Mouse (Mus musculus) heart, postnatal 36 days (tissue): ENCODE results near the gene Xdh. TPM values are rescaled to one million over a fixed set of nuclear protein-coding genes. Genes with fewer than 3 reads are reported as not detected.

ENCODE experiments used
- DNase-seq, 2 experiments: peaks; one replicate each; pipeline ENCODE4 v3.0.0; 2021 to 2022
- intact Hi-C: fragments of 180-260 bp; cut with DNase I; formaldehyde crosslinking; loops from one replicate; pipeline ENCODE4 v1.15.1; 2025
- total RNA-seq, 2 experiments: library from RNA; stranded (reverse); gene quantifications; 2 replicates each; pipeline ENCODE4 v1.2.3; 2021

The Xdh gene
- total RNA-seq, 2 experiments from 2014 or later, result 104 to 189 TPM

DNA sequence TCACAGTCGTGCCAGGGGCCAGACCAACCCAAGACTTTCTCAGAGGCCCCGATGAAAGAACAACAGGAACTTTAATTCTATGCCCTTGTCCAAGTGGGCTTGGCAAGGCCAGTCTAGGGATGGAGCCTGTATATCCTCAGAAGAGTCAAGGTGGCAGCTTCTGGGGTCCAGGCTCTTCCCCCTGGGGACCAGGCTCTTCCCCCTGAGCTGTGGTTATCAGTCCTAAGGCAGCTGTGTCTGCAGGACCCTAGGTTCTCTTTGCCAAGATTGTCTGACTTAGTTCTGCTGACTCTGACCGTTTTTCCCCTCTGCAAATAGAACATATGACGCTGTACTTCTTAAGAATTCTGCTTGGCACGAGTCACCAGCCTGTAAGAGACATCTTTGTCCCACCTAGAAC lies 5.3 kb downstream of the Xdh start:
- intact Hi-C loops, result loop anchor here (10.0 kb wide), 2 partner anchors 250 to 350 kb away; partner anchors contain the start of gene Memo1
- DNase-seq, result no peak

DNA sequence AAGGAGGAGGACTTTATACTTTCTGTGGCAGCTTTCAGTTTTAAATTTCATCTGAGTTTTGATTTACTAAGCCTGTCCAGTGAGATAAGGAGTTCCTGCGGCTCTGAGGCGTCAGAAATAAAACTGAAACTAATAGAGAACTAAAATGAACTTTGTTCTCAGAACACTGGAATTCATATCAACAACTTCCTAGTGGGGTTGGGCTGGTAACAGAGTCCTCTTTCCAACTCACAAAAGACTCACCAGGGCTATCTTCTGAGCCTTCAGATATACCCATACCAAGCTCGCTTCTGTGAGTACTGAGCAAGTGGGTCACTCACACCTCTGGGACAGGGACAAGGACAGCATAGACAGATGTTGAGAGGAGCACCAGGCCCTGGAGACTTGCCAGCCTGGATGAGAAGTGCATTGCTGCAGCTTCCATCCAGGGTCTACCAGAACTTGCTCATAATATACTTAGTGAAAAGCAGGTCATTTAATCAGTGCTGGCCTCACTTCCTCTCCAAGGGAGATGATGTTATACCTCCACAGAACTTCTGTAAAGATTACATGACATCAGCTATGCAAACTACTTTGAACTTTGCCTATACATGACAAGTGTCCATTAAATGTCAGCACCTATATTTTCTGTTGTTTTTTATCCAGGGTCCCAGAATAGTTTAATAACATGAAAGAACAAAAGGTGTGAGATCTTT lies 7.6 kb downstream of the Xdh start:
- peak in 1 of 2 experiments; percentile 63 for DNase-seq
- intact Hi-C loops, result loop anchor here (10.0 kb wide), 2 partner anchors 252 to 352 kb away; partner anchors contain the start of gene Memo1

DNA sequence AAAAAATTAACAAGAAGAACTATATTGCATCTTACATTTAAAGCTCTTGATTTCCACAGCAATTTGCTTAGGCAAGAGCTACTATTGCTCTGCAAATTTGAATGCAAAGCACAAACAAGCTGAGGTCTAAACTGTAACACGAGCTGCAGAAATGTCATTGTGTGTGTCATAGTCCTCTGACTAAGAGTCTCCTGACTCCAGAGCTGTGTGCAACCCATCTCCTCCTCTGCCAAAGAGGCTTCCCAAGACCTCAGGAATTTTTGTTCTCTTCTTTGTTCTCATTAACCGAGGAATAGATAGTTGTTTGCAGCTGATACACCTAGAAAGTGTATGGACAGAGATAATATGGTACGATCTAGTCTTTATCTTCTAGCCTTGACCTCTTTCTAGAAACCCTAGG lies 8.2 kb downstream of the Xdh start:
- intact Hi-C loops, result loop anchor here (10.0 kb wide), 2 partner anchors 253 to 353 kb away; partner anchors contain the start of gene Memo1
- DNase-seq, result no peak

DNA sequence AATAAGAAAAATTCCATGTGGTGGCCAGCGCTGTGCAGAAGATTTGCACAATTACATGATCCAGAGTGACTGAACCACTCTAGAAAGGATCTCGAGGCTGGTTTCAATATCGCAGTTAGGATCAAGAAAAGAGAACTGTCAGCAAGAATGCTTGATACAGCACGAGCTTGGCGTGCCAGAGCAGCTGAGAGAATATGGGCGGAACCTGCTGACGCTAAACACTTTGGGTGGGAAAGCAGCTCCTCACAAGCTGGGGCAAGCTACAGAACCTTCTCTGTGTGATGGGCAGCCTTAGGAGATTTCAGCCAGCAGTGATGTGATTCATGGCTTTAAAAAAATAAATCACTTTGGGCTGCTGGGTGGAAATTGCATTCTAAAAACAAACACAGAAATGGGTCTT lies 12.9 kb downstream of the Xdh start:
- intact Hi-C loops, result no loop called here

DNA sequence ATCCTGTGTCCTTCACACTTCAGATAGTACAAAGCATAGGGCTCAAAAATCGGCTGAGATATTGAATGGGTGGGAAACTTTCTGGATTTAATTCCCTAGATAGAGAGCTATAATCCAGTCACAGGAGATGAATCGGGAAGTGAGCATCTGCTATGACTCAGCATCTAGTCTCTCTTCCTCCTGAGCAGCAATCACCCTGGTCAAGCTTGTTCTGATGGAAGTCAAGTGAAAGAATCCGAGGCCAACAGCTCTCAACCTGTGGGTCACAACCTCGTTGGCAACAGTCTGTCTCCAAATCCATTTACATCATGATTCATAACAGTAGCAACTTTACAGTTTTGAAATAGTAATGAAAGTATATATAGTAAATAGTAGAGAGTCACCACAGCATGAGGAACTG lies 14.8 kb downstream of the Xdh start:
- DNase-seq, result no peak
- intact Hi-C loops, result no loop called here

More for the DNA sequence above, 12.9 kb downstream of the Xdh start:
- DNase-seq, result no peak

DNA sequence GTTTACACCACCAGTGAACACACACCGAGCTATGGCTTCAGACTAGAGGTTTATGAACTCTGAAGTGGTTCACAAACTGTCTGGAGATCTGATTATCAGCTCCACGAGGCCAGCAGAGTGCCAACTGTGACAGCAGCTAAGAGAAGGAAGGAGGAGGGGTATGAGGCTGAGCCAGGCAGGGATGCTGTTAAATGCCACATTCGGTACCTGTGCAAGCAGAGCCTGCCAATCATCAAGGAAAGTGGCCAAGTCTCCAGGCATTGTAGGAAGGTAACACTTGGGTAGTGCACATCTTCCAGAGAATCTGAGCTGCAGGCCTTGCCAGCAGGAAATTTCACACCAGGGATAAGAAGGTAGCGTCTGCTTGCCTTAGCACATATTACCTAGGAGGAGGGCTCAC lies 15.7 kb downstream of the Xdh start:
- DNase-seq, result no peak
- intact Hi-C loops, result no loop called here

DNA sequence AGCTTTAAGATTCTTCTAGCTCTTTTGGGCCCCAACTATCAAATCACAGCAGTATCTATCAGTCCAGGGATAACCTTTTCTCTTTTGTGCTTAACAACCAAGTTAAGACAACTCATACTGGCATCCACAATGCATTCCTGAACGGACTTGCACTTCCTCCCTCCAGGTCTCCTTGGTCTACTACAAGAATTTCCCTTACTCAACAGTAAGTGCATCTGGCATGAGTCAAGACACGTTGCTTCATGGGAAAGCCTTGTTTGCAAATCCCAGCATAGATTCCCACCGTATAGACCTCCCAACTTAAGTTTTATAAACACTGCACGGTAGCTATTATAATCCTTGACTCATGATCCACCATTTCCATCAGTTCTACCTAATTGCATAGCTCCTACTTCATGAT lies 16.4 kb downstream of the Xdh start:
- no peak for DNase-seq
- intact Hi-C loops, result no loop called here

DNA sequence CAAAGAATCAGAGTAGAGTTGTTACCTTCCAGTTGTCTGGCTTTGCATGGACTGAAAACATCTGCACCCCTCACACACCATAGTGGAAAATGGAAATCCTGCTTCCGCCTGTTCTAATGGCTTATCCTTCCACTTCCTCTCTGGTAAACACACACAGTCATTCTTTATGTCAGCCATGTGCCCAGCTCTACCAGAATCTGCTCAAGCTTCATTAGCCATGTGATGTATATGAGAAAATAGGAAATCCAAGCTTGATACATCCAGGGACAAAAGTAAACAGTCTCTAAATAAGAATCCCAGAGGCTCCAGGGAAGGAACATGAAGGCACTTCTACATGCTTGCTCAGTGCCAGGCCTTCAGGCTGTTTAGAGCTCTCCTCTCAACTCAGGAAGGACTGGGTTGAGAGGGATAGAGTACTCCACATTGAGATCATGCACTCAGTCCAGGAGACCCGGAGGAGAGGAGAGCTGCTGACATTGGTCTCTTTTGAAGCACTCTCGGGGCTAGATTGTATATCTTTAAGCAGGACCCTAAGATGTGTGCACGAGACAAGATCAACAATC lies 17.4 kb downstream of the Xdh start:
- no peak for DNase-seq
- intact Hi-C loops, result no loop called here

DNA sequence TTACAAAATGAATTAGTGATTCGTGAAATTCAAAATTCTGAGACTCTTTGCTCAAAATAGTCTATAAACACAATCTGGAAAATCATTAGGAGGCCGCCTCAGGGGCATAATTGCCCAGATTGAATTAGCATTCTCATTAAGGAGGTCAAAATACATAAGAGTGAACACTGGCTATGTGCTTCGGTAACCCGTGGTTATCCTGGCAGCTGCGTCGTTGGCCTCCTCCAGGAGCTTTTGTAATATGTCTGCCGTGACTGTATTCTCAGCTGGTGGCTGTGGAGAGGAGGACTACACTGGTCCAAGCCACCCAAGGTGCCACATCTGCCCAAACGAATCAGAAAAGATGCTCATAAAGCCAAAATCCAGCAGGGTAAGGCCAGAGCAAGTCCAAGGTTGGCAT lies 30.5 kb downstream of the Xdh start:
- intact Hi-C loops, result loop anchor here (10.0 kb wide), 1 partner anchor 375 kb away; the partner anchor contains the start of gene Memo1

DNA sequence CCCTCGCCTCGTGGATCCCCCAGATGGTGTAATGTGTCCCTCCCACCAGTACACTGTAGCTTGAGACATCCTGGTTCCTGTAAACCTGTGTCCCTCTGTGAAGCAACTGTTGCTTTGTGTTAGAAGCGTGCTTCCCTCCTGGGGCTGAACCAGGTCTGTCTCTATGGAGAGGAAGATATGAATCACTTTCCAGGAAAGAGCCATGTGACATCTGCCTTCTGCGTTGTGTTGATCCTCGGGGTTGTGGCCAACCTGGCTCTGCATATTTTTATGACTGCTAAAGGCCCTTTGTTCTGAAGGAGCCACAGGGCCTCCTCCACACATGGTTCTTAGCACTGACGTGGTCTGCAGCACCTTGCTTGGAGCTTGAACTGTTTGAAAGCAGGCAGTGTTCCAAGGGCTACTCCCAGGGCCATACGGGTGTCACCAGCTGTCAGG lies 31.0 kb downstream of the Xdh start:
- intact Hi-C loops, result loop anchor here (10.0 kb wide), 1 partner anchor 376 kb away; the partner anchor contains the start of gene Memo1
- no peak for DNase-seq

More for the DNA sequence above, 30.5 kb downstream of the Xdh start:
- no peak for DNase-seq

DNA sequence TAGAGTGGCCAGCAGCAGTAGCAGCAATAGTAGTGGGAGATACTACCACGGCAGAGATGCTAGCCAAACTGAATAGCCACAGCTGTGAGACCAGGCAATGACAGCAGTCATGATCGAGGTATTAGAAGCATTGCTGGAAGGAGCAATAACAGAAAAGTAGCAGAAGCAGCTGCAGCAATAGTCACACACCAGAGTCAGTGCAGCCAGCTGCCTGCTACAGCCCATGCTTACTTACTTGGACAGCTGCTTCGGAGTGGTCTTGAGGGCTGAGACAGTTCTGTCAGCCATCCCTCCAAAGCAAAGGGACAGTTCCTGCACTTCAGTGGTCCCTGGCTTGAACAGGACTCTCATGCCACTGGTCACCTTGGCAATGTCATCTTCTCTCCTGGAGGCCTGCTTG lies 31.9 kb downstream of the Xdh start:
- DNase-seq, result no peak
- intact Hi-C loops, result loop anchor here (10.0 kb wide), 1 partner anchor 377 kb away; the partner anchor contains the start of gene Memo1

DNA sequence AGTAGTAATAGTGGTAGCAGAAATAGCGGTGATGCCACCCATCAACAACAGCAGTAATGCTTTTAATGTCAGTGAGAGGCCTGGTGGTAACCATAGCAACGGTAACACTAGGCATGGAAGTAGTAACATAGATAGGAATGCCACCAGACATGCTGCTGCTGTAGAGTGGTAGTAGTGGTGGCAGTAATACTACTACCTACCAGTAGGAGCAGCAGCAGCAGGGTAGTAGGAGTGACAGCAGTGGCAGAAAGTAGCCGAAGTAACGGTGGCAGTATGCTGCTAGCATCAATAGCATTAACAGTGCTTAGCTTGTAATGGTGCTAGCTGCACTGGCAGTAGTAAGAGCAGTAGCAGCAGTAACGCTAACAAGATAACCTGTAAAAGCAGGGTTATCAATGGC lies 32.3 kb downstream of the Xdh start:
- intact Hi-C loops, result loop anchor here (10.0 kb wide), 1 partner anchor 377 kb away; the partner anchor contains the start of gene Memo1

DNA sequence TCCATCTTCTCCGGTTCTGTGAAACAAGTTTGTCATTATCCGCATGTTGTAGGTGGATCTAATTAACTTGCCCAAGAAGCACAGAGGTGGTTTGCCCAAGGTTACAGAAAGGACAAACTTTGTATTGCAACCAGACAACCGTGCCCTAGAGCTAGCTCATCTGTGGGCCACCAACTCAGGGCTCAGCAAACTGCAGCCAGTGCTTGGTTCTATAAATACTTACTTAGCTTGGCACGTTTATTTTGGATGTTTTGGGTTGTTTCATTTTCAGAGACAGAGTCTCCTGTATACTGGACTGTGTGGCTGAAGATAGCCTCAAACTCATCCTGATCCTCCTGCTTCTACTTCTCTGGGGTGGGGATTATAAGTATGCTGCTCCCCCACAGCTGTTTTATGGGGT lies 35.3 kb downstream of the Xdh start:
- intact Hi-C loops, result loop anchor here (10.0 kb wide), 1 partner anchor 380 kb away; the partner anchor contains the start of gene Memo1
- DNase-seq, result no peak

More for the DNA sequence above, 32.3 kb downstream of the Xdh start:
- DNase-seq, result no peak

DNA sequence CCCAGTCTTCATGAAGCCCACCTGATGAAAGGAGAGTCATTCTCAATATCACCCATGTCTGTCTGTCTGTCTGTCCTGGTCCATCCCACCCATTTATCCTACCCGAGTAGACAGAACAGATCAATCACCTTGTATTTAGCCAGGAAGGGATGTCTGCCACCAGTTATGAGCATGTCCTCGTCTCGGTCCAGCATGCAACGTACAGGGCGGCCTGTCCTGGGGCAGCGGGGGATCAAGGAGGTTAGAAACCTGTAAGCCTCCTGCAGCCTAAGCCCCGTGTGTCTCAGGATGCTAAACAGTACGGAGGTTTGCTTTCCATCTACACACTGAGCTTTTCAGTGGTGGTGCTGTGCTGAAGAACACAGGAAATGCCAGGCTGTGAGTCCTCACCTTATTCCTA lies 43.9 kb downstream of the Xdh start:
- intact Hi-C loops, result no loop called here
- no peak for DNase-seq

DNA sequence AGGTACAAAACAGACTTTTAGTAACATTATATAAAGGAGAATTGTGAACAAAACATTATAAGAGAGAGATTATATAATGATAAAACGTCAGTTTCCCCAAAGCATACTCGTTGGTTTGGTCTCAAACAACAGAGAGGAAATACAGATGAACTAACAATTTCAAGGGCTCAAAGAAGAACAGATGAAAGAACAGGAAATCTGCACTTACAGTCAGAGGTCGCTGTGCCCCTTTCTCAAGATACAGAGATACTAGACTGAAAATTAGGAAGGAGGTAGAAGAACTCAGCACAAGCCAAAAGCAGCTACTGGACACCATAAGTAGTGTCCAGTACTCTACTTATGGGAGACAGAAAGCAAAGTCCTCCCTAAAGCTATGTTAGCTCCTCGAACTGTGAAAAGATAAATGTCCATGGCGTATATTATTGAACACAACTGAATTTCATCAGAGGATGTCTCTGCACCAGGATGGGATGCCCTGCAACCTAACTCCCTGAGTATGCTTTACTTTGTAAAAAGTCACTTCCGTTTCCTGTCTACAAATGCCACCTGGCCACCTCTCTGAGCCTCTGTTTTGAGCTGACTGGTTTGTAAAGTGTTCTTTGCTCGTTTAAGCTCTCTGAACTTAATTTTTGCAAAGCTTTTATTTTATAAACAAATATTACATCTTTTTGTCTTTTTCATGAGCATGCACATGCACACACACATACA lies 44.8 kb downstream of the Xdh start:
- no peak for DNase-seq
- intact Hi-C loops, result no loop called here

DNA sequence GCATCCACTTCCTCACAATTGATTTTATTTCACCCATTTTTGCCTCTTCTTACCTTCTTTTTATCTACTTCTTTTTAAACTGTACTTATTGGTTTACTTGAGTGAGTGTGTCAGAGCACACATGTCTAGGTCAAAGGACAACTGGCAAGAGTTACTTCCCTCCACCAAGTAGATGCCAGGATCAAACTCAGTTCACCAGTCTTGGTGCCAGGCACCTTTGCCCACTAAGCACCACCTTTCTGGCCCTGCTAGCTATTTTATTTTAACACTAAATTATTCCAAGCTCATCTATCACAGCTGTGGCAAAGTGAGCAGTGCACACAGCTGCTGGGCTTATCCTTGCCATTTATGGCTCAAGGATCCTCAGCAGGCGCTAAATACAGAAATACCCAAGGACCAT lies 46.9 kb downstream of the Xdh start:
- DNase-seq, result no peak
- intact Hi-C loops, result no loop called here

DNA sequence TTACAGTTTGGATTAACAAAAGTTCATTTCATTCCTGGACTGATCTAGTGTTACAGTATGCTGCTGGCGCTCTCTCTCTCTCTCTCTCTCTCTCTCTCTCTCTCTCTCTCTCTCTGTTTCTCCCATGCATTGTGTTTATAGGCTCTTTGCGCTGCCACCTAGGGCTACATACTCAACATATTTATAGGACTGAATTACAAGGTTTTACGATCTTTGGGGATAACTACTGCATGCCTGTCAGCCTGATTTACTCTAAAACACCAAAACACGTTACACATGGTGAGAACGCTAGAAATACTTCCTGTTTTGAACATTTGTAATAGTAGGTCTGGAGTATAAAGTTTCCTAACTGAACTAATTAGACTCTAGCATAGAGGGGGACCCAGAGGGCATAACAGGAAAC lies 47.8 kb downstream of the Xdh start:
- DNase-seq, result no peak
- intact Hi-C loops, result no loop called here

DNA sequence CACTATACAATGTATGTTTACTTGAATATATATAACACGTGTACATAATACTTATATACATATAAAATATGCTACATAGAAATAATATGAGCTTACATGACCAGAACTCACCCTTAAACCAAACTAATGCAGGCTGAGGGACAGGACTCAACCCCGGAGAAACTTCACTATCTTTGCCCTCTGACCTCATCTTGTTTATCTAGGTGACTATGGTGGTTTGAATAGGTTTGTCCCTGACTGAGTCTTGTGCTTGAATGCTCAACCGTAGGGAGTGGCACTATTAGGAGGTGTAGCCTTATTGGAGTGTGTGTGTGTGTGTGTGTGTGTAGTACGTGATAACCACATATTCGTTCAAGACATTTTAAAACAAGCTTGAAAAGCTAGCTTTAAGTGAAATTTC lies 55.6 kb downstream of the Xdh start:
- DNase-seq, result no peak
- intact Hi-C loops, result loop anchor here (5.0 kb wide), 1 partner anchor 298 kb away; no protein-coding TSS in a partner anchor

DNA sequence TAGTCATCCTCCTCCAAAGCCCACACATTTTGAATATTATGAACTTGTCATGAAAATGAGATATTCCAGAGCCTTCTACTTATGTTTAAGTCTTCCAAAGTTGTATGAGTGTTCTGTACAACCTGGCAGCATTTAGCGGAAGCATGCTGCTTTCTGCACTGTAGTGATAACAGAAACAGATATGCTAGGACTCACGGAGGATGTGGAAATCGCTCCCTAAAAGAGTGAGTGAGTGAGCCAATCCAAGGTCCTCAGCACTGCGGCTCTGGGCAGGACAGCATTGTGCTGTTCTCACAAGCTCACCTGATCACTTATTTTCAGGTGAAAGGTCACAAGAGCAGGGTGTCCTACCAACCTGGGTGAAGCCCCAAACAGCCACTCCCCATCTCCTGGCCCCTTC lies 56.2 kb downstream of the Xdh start:
- intact Hi-C loops, result loop anchor here (5.0 kb wide), 1 partner anchor 298 kb away; no protein-coding TSS in a partner anchor
- DNase-seq, result no peak

DNA sequence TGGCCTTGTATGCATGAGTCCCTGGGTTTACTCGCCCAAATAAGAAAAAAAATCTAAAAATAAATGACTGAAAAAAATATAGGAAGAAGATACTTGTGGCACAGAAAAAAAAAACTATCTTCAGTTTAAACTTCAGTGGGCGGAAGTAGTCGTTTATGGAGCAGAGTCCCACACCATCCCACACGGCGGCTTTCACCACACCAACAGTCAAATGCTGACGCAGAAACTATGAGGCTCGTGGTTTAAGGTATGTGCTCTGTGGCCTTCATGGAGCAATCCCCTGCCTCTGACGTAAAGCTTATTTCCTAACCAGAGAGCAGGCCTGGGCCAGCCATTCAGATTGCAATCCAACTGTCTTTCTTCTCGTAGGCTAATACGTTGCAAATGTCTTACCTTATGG lies 56.8 kb downstream of the Xdh start:
- intact Hi-C loops, result loop anchor here (5.0 kb wide), 1 partner anchor 299 kb away; no protein-coding TSS in a partner anchor

DNA sequence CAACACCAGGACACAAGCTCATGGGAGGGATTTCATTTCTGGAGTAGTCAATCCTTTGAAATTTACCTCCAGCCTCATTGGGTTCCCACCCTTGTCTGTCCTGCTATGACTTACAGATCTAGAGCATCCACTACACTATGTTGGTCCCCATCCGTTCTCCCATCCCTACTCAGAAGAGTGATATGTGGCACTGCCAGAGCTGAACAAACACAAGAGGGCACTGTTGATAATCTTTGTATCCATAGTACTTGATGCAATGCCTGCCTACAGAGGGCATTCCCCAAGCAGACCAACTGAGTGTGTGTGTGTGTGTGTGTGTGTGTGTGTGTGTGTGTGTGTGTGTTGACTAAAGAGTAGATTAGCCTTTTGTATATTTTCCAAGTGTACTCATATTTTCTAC lies 58.4 kb downstream of the Xdh start:
- intact Hi-C loops, result loop anchor here (2.0 to 5.0 kb wide), 2 partner anchors 123 to 301 kb away; no protein-coding TSS in a partner anchor
- no peak for DNase-seq

More for the DNA sequence above, 56.8 kb downstream of the Xdh start:
- DNase-seq, result no peak
